Mouse (Mus musculus) lung, embryonic 15.5 days (tissue): ENCODE results near the gene B3galt4. TPM values are rescaled to one million over a fixed set of nuclear protein-coding genes. Genes with fewer than 3 reads are reported as not detected.
"Not testable (repeated sequence)": the region's sequence is repeated elsewhere in the genome, so short reads cannot be mapped to it uniquely, and the experiment has no call there.

ENCODE experiments used
- ATAC-seq: fragments of 200-750 bp; cut with Nextera tagmentation; 2 replicates; pipeline ENCODE4 v1.8.0; 2017; ENCODE audit warnings: moderate number of reproducible peaks, borderline replicate concordance; ENCODE audit not compliant: low FRiP score, low TSS enrichment; ENCODE audit errors: extremely low read depth
- H3K27ac ChIP-seq: fragments of 300-500 bp; sonication (generic); 2 replicates; pipeline ENCODE4 v1.5.1; 2015; ENCODE audit warnings: moderate library complexity, mild to moderate bottlenecking, inconsistent platforms
- H3K27me3 ChIP-seq: fragments of 300-500 bp; sonication (generic); 2 replicates; pipeline ENCODE4 v1.6.1; 2015; ENCODE audit warnings: inconsistent platforms
- H3K36me3 ChIP-seq: fragments of 300-500 bp; sonication (generic); 2 replicates; pipeline ENCODE4 v1.6.1; 2015; ENCODE audit warnings: inconsistent platforms
- H3K4me1 ChIP-seq: fragments of 300-500 bp; sonication (generic); 2 replicates; pipeline ENCODE4 v1.6.1; 2015; ENCODE audit warnings: inconsistent platforms
- H3K4me2 ChIP-seq: fragments of 300-500 bp; sonication (generic); 2 replicates; pipeline ENCODE4 v1.6.1; 2015; ENCODE audit warnings: inconsistent platforms, mild to moderate bottlenecking, moderate library complexity
- H3K4me3 ChIP-seq: fragments of 300-500 bp; sonication (generic); 2 replicates; pipeline ENCODE4 v1.5.1; 2015; ENCODE audit warnings: mild to moderate bottlenecking, inconsistent platforms
- H3K9ac ChIP-seq: fragments of 300-500 bp; sonication (generic); 2 replicates; pipeline ENCODE4 v1.6.1; 2015; ENCODE audit warnings: inconsistent platforms
- H3K9me3 ChIP-seq: fragments of 300-500 bp; sonication (generic); 2 replicates; pipeline ENCODE4 v1.6.1; 2016; ENCODE audit warnings: inconsistent platforms
- WGBS: fragments of 180-500 bp; shearing (Covaris S2); methylation state at CpG from one replicate; pipeline ENCODE4 v1.1.7; 2015; 5-methylcytosine and 5-hydroxymethylcytosine counted together
- polyA plus RNA-seq: library from polyadenylated mRNA; unstranded; fragments of >200 nt; fragmentation: Nextera tagmentation; extraction: Ambion mirVana; gene quantifications from 2 replicates; pipeline ENCODE4 v1.2.1, GENCODE M21; 2015

B3galt4 gene
- polyA plus RNA-seq, 1 experiment from 2014 or later = 3.8 TPM

GRCm38 (mm10) chr17:33952879-33953278 is 1.6 kb upstream of the B3galt4 start:
- peaks cover 39% of the 10 kb centered on the region for H3K36me3 ChIP-seq
- peak overlapping the region; percentile 90; the same call in 1 of the 2 replicates for H3K4me2 ChIP-seq
- H3K9me3 ChIP-seq = no peaks in the 10 kb centered on the region
- H3K27ac ChIP-seq = no peak overlapping the region
- no peak for ATAC-seq
- 63% methylated on average over 4 of the region's 4 CpGs for WGBS
- H3K4me1 ChIP-seq = peaks cover 55% of the 10 kb centered on the region
- 0 out of 2 replicates have a peak overlapping the region, but pooled peaks have one; percentile 2 for H3K9ac ChIP-seq
- H3K4me3 ChIP-seq = no peak overlapping the region
- H3K27me3 ChIP-seq = no peaks in the 10 kb centered on the region

GRCm38 (mm10) chr17:33952015-33952414 is 727 bp upstream of the B3galt4 start:
- Histone ChIP-seq H3K4me1 (peaks cover 53% of the 10 kb centered on the region), H3K4me2 (peak overlapping the region; percentile 90), H3K4me3 (peak overlapping the region; percentile 47; the same call in 1 of the 2 replicates), H3K36me3 (peaks cover 43% of the 10 kb centered on the region), H3K9ac (0 out of 2 replicates have a peak overlapping the region, but pooled peaks have one; percentile 54)
- ATAC-seq, H3K27ac ChIP-seq, H3K9me3 ChIP-seq, H3K27me3 ChIP-seq: not testable (repeated sequence)
- 72% methylated on average over 13 of the region's 13 CpGs for WGBS

- Histone ChIP-seq H3K4me3 (peak overlapping the region; percentile 47), H3K9me3 (no peaks in the 10 kb centered on the region), H3K27ac (peak overlapping the region; percentile 90; the same call in 1 of the 2 replicates), H3K27me3 (no peaks in the 10 kb centered on the region), H3K4me1 (peaks cover 46% of the 10 kb centered on the region), H3K9ac (no peak overlapping the region), H3K36me3 (peaks cover 56% of the 10 kb centered on the region), H3K4me2 (peak overlapping the region; percentile 90)
- WGBS = 73% methylated on average over 10 of the region's 10 CpGs
- ATAC-seq = no peak
Observed at GRCm38 (mm10) chr17:33950131-33950625, 1.1 kb downstream of the B3galt4 start.

GRCm38 (mm10) chr17:33948905-33949537 is 2.3 kb downstream of the B3galt4 start:
- no peaks in the 10 kb centered on the region for H3K27me3 ChIP-seq
- no peak overlapping the region for H3K9ac ChIP-seq
- peaks cover 39% of the 10 kb centered on the region for H3K4me1 ChIP-seq
- H3K27ac ChIP-seq = no peak overlapping the region
- no peaks in the 10 kb centered on the region for H3K9me3 ChIP-seq
- no peak overlapping the region for H3K4me3 ChIP-seq
- WGBS = 85% methylated on average over 19 of the region's 19 CpGs
- no peak overlapping the region for H3K4me2 ChIP-seq
- no peak for ATAC-seq
- H3K36me3 ChIP-seq = peaks cover 64% of the 10 kb centered on the region

- Histone ChIP-seq H3K4me1 (peaks cover 32% of the 10 kb centered on the region), H3K27me3 (no peaks in the 10 kb centered on the region), H3K4me2 (no peak overlapping the region), H3K4me3 (no peak overlapping the region), H3K27ac (no peak overlapping the region), H3K9me3 (no peaks in the 10 kb centered on the region), H3K36me3 (peaks cover 62% of the 10 kb centered on the region), H3K9ac (no peak overlapping the region)
- no peak for ATAC-seq
- WGBS = 86% methylated on average over 22 of the region's 22 CpGs
Observed at GRCm38 (mm10) chr17:33948090-33948904, 3.0 kb downstream of the B3galt4 start.

GRCm38 (mm10) chr17:33947430-33948089 is 3.7 kb downstream of the B3galt4 start:
- ATAC-seq = no peak
- Histone ChIP-seq H3K9me3 (no peaks in the 10 kb centered on the region), H3K27me3 (no peaks in the 10 kb centered on the region), H3K9ac (no peak overlapping the region), H3K4me2 (no peak overlapping the region), H3K27ac (no peak overlapping the region), H3K4me3 (no peak overlapping the region), H3K4me1 (peaks cover 25% of the 10 kb centered on the region), H3K36me3 (peaks cover 61% of the 10 kb centered on the region)
- 88% methylated on average over 10 of the region's 10 CpGs for WGBS

GRCm38 (mm10) chr17:33943454-33943853 is 7.8 kb downstream of the B3galt4 start:
- Histone ChIP-seq H3K4me2 (no peak overlapping the region), H3K9ac (no peak overlapping the region), H3K36me3 (peaks cover 42% of the 10 kb centered on the region), H3K4me1 (peaks cover 21% of the 10 kb centered on the region), H3K27ac (no peak overlapping the region), H3K9me3 (no peaks in the 10 kb centered on the region), H3K4me3 (no peak overlapping the region), H3K27me3 (no peaks in the 10 kb centered on the region)
- no peak for ATAC-seq
- WGBS = 92% methylated on average over 15 of the region's 15 CpGs

GRCm38 (mm10) chr17:33941381-33941780 is 9.9 kb downstream of the B3galt4 start:
- no peaks in the 10 kb centered on the region for H3K27me3 ChIP-seq
- no peaks in the 10 kb centered on the region for H3K9me3 ChIP-seq
- no peak for ATAC-seq
- H3K27ac ChIP-seq = no peak overlapping the region
- peak overlapping the region; percentile 94 for H3K4me2 ChIP-seq
- peaks cover 44% of the 10 kb centered on the region for H3K36me3 ChIP-seq
- H3K4me1 ChIP-seq = peaks cover 21% of the 10 kb centered on the region
- peak overlapping the region; percentile 93 for H3K4me3 ChIP-seq
- H3K9ac ChIP-seq = peak overlapping the region; percentile 78
- 47% methylated on average over 19 of the region's 19 CpGs for WGBS

GRCm38 (mm10) chr17:33940981-33941380 is 10.3 kb downstream of the B3galt4 start:
- Histone ChIP-seq H3K27me3 (no peaks in the 10 kb centered on the region), H3K9me3 (no peaks in the 10 kb centered on the region), H3K27ac (no peak overlapping the region), H3K4me3 (peak overlapping the region; percentile 93), H3K9ac (peak overlapping the region; percentile 78), H3K36me3 (peaks cover 40% of the 10 kb centered on the region; the same call in 1 of the 2 replicates), H3K4me1 (peaks cover 21% of the 10 kb centered on the region), H3K4me2 (peak overlapping the region; percentile 94)
- 3% methylated on average over 26 of the region's 26 CpGs for WGBS
- peak; percentile 10; the same call in 1 of the 2 replicates for ATAC-seq

GRCm38 (mm10) chr17:33940206-33940805 is 11.0 kb downstream of the B3galt4 start, which contains the start of the genes Pfdn6 and Wdr46:
Pfdn6 (minus strand) TSS chr17:33940343.
Wdr46 (plus strand) TSS chr17:33940660.
- H3K4me2 ChIP-seq = peak within 1 kb of the TSS; percentile 94
- H3K27ac ChIP-seq = no peak within 1 kb of the TSS; the same call in 1 of the 2 replicates
- H3K36me3 ChIP-seq = peaks cover 41% of the 10 kb centered on the region; the same call in 1 of the 2 replicates
- ATAC-seq = peak; percentile 87
- H3K27me3 ChIP-seq = no peaks in the 10 kb centered on the region
- H3K4me1 ChIP-seq = peaks cover 21% of the 10 kb centered on the region
- peak within 1 kb of the TSS; percentile 78 for H3K9ac ChIP-seq
- H3K4me3 ChIP-seq = peak within 1 kb of the TSS; percentile 93
- WGBS = under 1% methylated on average over 36 of the region's 36 CpGs
- H3K9me3 ChIP-seq = no peaks in the 10 kb centered on the region

- no peaks in the 10 kb centered on the region for H3K9me3 ChIP-seq
- WGBS = 75% methylated on average over 11 of the region's 11 CpGs
- H3K4me2 ChIP-seq = peak overlapping the region; percentile 94
- peak overlapping the region; percentile 93 for H3K4me3 ChIP-seq
- H3K9ac ChIP-seq = no peak overlapping the region
- H3K27me3 ChIP-seq = no peaks in the 10 kb centered on the region
- peaks cover 30% of the 10 kb centered on the region; the same call in 1 of the 2 replicates for H3K36me3 ChIP-seq
- no peak overlapping the region for H3K27ac ChIP-seq
- ATAC-seq = no peak
- peaks cover 21% of the 10 kb centered on the region for H3K4me1 ChIP-seq
Observed at GRCm38 (mm10) chr17:33938783-33939182, 12.5 kb downstream of the B3galt4 start.
